Mouse (Mus musculus) midbrain, embryonic 16.5 days (tissue): ENCODE measurements around the gene Ptprg. TPM values are rescaled to one million over a fixed set of nuclear protein-coding genes. Genes with fewer than 3 reads are reported as not detected.
"Not testable (repeated sequence)": the region's sequence is repeated elsewhere in the genome, so short reads cannot be mapped to it uniquely, and the experiment has no call there.

Source experiments
- ATAC-seq: fragments of 200-750 bp; cut with Nextera tagmentation; 2 replicates; pipeline ENCODE4 v1.8.0; 2017; ENCODE audit warnings: moderate TSS enrichment
- H3K27ac ChIP-seq: fragments of 300-500 bp; sonication (generic); 2 replicates; pipeline ENCODE4 v1.5.1; 2014; ENCODE audit warnings: mild to moderate bottlenecking, low read length, mixed read lengths
- H3K27me3 ChIP-seq: fragments of 300-500 bp; sonication (generic); 2 replicates; pipeline ENCODE4 v1.6.1; 2014; ENCODE audit warnings: low read depth, low read length, mixed read lengths; ENCODE audit not compliant: control insufficient read depth, insufficient read depth
- H3K36me3 ChIP-seq: fragments of 300-500 bp; sonication (generic); 2 replicates; pipeline ENCODE4 v1.6.1; 2014; ENCODE audit warnings: mild to moderate bottlenecking, low read length, moderate library complexity, mixed read lengths; ENCODE audit not compliant: control insufficient read depth, insufficient read depth
- H3K4me1 ChIP-seq: fragments of 300-500 bp; sonication (generic); 2 replicates; pipeline ENCODE4 v1.6.1; 2014; ENCODE audit warnings: mild to moderate bottlenecking, low read length, mixed read lengths; ENCODE audit not compliant: control insufficient read depth, insufficient read depth
- H3K4me2 ChIP-seq: fragments of 300-500 bp; sonication (generic); 2 replicates; pipeline ENCODE4 v1.6.1; 2014; ENCODE audit warnings: mild to moderate bottlenecking, low read length, mixed read lengths
- H3K4me3 ChIP-seq: fragments of 300-500 bp; sonication (generic); 2 replicates; pipeline ENCODE4 v1.5.1; 2014; ENCODE audit warnings: low read depth, mild to moderate bottlenecking, low read length, moderate library complexity, mixed read lengths
- H3K9ac ChIP-seq: fragments of 300-500 bp; sonication (generic); 2 replicates; pipeline ENCODE4 v1.6.1; 2014; ENCODE audit warnings: low read depth, low read length, mixed read lengths
- H3K9me3 ChIP-seq: fragments of 300-500 bp; sonication (generic); replicated peaks from 2 replicates; pipeline ENCODE4 v1.6.1; 2014; ENCODE audit warnings: mild to moderate bottlenecking, low read length, mixed read lengths; ENCODE audit not compliant: control insufficient read depth, poor library complexity, severe bottlenecking
- WGBS: fragments of 180-500 bp; shearing (Covaris S2); extraction: QIAGEN DNeasy Blood & Tissue Kit; methylation state at CpG from one replicate; pipeline ENCODE4 v1.1.7; 2014; 5-methylcytosine and 5-hydroxymethylcytosine counted together
- polyA plus RNA-seq: library from polyadenylated mRNA; unstranded; fragments of >200 nt; fragmentation: Nextera tagmentation; extraction: Ambion mirVana; gene quantifications from 2 replicates; pipeline ENCODE4 v1.2.1, GENCODE M21; 2015

Ptprg gene
- polyA plus RNA-seq, 1 experiment from 2014 or later: 37.6 TPM

GRCm38 (mm10) chr14:12243726-12244125, 690.4 kb downstream of the Ptprg start:
- H3K4me3 ChIP-seq: no peak overlapping the region
- WGBS: 78% methylated on average over 4 of the region's 4 CpGs
- no peak overlapping the region for H3K27ac ChIP-seq
- H3K9ac ChIP-seq: no peak overlapping the region
- H3K36me3 ChIP-seq: 0 out of 2 replicates have a peak, but pooled peaks cover 2% of the 10 kb centered on the region
- no peaks in the 10 kb centered on the region for H3K4me1 ChIP-seq
- H3K9me3 ChIP-seq: no peaks in the 10 kb centered on the region
- ATAC-seq: no peak
- H3K27me3 ChIP-seq: no peaks in the 10 kb centered on the region
- no peak overlapping the region for H3K4me2 ChIP-seq

DNA sequence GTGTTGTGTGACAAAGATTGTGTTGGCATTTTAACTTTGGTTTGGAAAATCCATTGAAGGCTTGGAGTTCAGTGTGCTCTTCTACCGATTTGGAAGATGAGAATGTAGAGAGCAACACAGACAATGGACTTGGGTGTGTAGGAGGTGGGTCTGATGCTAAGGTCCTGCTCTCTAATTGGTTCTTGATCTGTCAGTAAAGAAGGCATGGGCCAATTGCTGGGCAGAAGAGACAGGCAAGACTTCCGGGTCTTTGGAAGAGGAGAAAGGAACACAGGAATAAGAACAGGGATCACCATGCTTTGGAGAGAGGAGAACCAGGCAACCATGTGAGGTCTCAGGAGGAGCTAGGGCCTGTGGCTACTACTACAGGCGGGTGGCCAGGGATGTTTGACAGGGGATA, 722.7 kb downstream of the Ptprg start:
- H3K9ac ChIP-seq: no peak overlapping the region
- no peak for ATAC-seq
- H3K4me1 ChIP-seq: no peaks in the 10 kb centered on the region
- no peak overlapping the region for H3K4me3 ChIP-seq
- no peak overlapping the region for H3K4me2 ChIP-seq
- H3K36me3 ChIP-seq: no peaks in the 10 kb centered on the region
- no peaks in the 10 kb centered on the region for H3K27me3 ChIP-seq
- no peak overlapping the region for H3K27ac ChIP-seq
- H3K9me3 ChIP-seq: no peaks in the 10 kb centered on the region
- 63% methylated on average over 3 of the region's 3 CpGs for WGBS

GRCm38 (mm10) chr14:12283641-12284040, 730.3 kb downstream of the Ptprg start, which contains the start of gene Gm49355:
Gene Gm49355 (plus strand): TSS chr14:12283976.
- Histone ChIP-seq H3K4me3 (peak within 1 kb of the TSS; percentile 85), H3K27me3 (no peaks in the 10 kb centered on the region), H3K9me3 (no peaks in the 10 kb centered on the region), H3K9ac (peak within 1 kb of the TSS; percentile 90), H3K4me2 (peak within 1 kb of the TSS; percentile 88), H3K4me1 (no peaks in the 10 kb centered on the region; the same call in 1 of the 2 replicates), H3K36me3 (no peaks in the 10 kb centered on the region), H3K27ac (peak within 1 kb of the TSS; percentile 81)
- 82% methylated on average over 6 of the region's 6 CpGs for WGBS
- ATAC-seq: no peak; the same call in 1 of the 2 replicates

- Histone ChIP-seq H3K9me3 (no peaks in the 10 kb centered on the region), H3K36me3 (no peaks in the 10 kb centered on the region), H3K4me2 (peak within 1 kb of the TSS; percentile 88), H3K27ac (peak within 1 kb of the TSS; percentile 81), H3K4me1 (no peaks in the 10 kb centered on the region; the same call in 1 of the 2 replicates), H3K27me3 (no peaks in the 10 kb centered on the region), H3K4me3 (peak within 1 kb of the TSS; percentile 85), H3K9ac (peak within 1 kb of the TSS; percentile 90)
- WGBS: under 1% methylated on average over 48 of the region's 48 CpGs
- ATAC-seq: peak; percentile 99
These were observed 731.0 kb downstream of the Ptprg start, which contains the start of gene 3830406C13Rik for GRCm38 (mm10) chr14:12284141-12284912. Gene 3830406C13Rik (plus strand): TSS chr14:12284173.

- H3K4me2 ChIP-seq, ATAC-seq, H3K27me3 ChIP-seq, H3K27ac ChIP-seq, H3K4me1 ChIP-seq, H3K36me3 ChIP-seq, H3K9ac ChIP-seq, H3K9me3 ChIP-seq, H3K4me3 ChIP-seq: not testable (repeated sequence)
These were observed 736.4 kb downstream of the Ptprg start for GRCm38 (mm10) chr14:12289747-12290146.

Other genes with a start within 250 kb of the Ptprg start
- 0.97 and 1.5 TPM in 2 replicates for gene Gm3839, start 196.8 kb upstream of the Ptprg start, polyA plus RNA-seq